Mouse (Mus musculus): Measurements from ENCODE around the gene Pdcd11.

Pdcd11 gene

DNA sequence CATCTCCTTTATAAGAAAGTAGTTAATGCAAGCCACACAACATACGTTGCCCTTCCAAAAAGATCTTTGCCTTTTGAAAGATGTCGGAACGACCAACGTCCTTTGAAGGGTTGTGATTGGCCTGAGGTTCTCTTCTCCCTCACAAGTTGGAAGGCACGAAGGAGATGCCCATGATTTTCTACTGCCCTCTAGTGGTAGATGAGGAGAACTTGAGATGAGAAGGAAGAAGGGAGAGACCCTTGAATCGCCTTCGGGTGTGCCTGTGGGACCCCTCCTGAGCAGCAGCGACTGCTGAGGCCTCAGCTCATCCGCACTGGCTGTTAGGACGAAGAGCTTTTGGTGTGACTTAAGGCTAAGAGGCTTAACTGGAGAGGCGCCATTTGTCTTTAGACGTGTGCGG, 77.7 kb downstream of the Pdcd11 start:
- DNase-seq (ENCODE audit: low read depth, low spot score), result peak; percentile 78

DNA sequence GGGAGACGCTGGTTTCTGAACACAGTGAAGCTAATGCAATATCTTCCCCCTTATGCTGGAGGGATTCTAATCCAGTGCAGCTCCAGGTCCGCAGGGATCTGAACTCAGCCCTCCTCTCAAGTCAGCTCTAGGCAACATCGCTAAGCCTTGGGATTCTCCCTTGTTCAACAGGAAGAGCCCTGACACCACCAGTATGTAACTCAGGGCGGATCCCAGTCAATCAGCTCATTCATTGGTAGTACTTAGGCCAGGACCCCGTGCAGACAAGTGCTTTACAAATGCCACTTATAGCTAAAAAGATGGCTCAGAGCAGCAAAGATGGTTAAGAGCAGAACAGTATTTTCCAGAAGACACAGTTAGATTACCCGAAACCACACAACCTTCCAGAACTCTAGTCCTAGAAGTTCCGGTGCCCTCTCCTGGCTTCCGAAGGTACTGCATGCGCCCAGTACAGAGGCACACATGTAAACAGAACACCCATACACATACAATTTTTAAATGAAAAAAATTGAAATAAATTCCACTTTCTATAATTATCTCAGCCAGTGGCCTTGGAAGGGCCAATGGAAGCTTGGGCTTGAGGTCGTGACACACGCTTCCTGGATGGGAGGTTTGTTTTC, 78.3 kb downstream of the Pdcd11 start:
- peak; percentile 80 for DNase-seq (ENCODE audit: low read depth, low spot score)

GRCm38 (mm10) chr19:47174515-47174914, 83.9 kb downstream of the Pdcd11 start:
- DNase-seq (ENCODE audit: low read depth, low spot score), result no peak

DNA sequence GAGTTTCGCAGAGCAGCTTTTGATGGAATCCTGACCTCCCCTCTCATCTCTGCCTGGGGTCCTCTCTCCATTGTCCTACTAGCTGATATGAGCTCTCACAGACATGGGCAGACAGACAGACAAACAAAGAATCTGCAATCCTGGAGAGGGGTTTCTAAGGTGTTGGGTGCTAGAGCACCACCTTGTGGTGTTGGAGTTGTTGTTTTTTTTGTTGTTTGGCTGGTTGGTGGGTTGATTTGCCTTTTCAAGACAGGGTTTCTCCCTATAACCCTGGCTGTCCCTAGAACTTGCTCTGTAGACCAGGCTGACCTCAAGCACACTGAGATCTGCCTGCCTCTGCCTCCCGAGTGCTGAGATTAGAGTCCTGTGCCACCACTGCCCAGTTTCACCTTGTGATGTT, 84.9 kb downstream of the Pdcd11 start:
- no peak for DNase-seq (ENCODE audit: low read depth, low spot score)

- DNase-seq (ENCODE audit: low read depth, low spot score), result no peak
Observed at GRCm38 (mm10) chr19:47176916-47177505, 86.4 kb downstream of the Pdcd11 start.

GRCm38 (mm10) chr19:47178001-47178400, 87.4 kb downstream of the Pdcd11 start:
- DNase-seq (ENCODE audit: low read depth, low spot score), result peak; percentile 46

GRCm38 (mm10) chr19:47178431-47179271, 88.1 kb downstream of the Pdcd11 start, which contains the start of gene Neurl1a:
TSS of gene Neurl1a (plus strand) at chr19:47178820.
- DNase-seq (ENCODE audit: low read depth, low spot score), result peak; percentile 71

- no peak for DNase-seq (ENCODE audit: low read depth, low spot score)
Observed at GRCm38 (mm10) chr19:47179272-47179809, 88.8 kb downstream of the Pdcd11 start.

- no peak for DNase-seq (ENCODE audit: low read depth, low spot score)
Observed at GRCm38 (mm10) chr19:47180011-47180410, 89.4 kb downstream of the Pdcd11 start.
